Mouse (Mus musculus) G1E-ER4 (cell line): Measurements from ENCODE around the gene Nos1ap. TPM values are rescaled to one million over a fixed set of nuclear protein-coding genes. Genes with fewer than 3 reads are reported as not detected.

Experiments
- GATA1 ChIP-seq: IDR thresholded peaks from one replicate; pipeline ENCODE4 v1.8.0; 2012; ENCODE audit warnings: low read length, inconsistent platforms
- polyA plus RNA-seq: library from polyadenylated mRNA; stranded (reverse); fragments of >175 nt; gene quantifications from 2 replicates; pipeline ENCODE4 v1.2.3, GENCODE M21; 2012

The Nos1ap gene
- polyA plus RNA-seq, 1 experiment: 3.6 TPM

DNA sequence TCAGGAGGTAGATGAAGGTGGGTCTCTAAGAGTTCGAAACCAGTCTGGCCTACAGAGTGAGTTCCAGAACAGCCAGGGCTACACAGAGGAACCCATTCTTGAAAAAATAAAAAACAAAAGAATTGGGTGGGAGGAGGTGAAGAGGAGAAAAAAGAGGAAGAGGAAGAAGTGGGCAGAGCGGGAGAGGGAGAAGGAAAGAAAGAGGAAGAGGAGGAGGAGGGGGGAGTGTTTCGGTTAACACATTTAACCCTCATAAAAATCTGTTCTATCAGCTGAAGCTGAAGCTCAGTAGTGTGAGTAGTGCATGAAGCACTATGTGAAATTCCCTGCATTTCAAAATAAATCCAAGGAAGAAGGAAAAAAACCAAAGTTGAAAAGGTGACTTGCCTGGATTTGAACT lies 24.7 kb downstream of the Nos1ap start:
- no peak for TF ChIP-seq GATA1

GRCm38 (mm10) chr1:170562431-170562830 lies 27.2 kb downstream of the Nos1ap start:
- TF ChIP-seq GATA1: no peak

DNA sequence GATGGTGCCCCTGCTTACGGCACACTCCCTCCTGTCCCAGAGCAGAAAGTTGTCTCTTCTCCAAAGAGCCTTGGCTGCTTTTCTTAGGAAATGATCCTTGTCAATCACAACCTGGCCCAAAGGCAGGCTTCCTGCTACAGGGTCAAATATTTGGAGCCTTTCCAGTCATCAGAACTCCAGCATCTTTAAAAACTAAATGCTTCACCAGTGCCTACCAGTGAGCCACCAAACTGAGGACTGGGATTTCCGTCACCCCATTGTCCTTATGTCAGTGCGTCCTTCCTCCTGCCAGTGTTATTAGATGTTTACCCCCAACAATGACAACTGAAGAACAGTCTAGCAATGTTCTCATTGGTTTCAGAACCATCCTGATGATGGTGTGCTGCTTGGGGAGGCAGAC lies 28.9 kb downstream of the Nos1ap start:
- no peak for TF ChIP-seq GATA1

DNA sequence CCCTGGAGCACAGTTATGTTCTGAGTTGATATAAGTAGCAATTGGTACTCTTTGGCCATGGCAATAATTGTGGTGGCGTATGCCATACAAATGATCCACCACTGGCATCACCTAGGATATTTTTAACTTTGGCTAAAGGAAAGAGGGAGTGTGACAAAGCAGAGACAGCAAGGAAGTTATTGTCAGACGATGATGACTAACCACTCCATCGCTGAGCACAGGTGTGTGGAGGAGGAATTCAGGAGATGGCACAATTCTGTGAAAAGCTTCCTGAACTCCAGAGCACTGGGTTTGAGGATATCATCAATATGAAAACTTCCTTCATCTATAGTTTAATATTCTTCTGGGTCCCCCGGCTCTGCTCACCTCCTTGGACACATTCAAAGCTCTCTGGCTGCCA lies 31.7 kb downstream of the Nos1ap start:
- no peak for TF ChIP-seq GATA1

- TF ChIP-seq GATA1: no peak
Measured at GRCm38 (mm10) chr1:170556696-170557095, 33.0 kb downstream of the Nos1ap start.

DNA sequence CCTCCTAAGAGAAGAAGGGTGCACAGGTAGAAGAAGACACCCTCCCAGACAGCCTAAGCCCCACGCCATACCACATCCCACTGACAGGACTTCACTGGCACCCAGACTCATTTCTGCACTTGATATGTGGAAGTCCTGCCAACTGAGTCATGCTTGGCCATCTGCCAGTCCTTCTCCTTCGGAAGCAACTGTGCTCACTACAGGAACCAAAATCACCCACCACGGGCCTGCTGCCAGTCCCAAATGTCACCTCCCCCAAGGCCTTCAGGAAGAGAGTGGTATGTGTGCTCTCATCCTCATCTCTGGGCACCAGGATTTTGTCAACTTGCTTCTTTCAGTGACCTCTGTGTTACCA lies 34.7 kb downstream of the Nos1ap start:
- TF ChIP-seq GATA1: no peak

DNA sequence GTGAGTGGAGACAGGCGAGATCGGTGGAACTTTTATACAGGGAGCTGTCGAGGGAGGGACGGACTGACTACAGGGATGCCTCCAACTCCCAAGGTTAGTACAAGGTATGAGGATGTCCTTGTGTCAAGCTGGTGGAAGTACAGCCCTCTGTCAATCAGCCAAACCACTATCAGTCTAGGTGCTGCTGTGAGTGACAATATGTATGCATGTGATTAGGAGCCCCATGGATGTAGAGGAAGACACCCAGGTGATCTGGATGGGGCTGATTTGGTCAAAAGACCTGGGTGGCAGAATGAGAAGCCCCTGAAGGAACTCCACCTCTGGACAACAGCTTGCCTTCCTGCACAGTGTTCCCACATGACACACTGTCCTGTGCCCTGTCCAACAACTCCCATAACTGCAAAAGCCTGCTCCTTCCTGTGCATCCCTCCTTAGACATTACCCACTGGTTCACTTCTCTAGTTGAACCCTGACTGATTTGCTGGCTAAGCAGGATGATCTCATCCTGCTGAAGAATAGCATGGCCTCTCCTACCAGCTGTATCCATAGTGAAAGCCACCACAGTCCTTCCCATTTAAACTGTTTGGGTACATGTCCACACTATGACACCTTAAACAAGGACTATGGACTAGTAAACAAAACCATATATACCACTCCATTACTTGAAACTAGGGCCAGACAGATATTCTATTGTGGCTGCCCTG lies 35.3 kb downstream of the Nos1ap start:
- TF ChIP-seq GATA1: no peak

GRCm38 (mm10) chr1:170550649-170551440 lies 38.8 kb downstream of the Nos1ap start:
- TF ChIP-seq GATA1: no peak

- TF ChIP-seq GATA1: no peak
Measured at GRCm38 (mm10) chr1:170549059-170549458, 40.6 kb downstream of the Nos1ap start.

DNA sequence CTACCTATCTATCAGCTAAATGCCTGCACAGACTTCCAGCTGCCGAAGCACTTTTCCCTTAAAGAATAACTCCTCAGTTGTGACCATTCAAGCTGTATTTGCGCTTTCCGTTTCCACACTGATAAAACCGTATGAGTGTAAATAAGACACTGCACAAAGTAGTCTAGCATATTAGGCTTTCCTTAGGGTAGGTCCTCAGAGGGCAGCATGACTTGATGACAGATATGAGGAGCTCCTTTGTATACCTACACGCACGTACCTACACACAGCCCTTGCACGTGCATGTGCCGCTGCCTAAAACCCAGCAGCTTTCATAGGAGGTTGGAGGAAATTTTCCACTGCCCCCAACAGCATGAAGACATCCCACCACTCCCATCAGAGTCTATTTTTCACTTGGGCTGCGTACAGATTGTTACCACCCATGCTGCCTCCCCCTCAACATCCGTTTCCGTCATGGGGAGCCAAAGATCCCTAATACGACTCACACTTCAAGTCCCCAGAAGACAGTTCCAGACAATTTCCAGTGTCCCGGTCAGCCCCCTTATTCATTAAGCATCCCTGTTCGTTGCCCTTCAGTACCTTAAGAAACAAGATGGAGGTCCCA lies 41.4 kb downstream of the Nos1ap start:
- TF ChIP-seq GATA1: no peak

DNA sequence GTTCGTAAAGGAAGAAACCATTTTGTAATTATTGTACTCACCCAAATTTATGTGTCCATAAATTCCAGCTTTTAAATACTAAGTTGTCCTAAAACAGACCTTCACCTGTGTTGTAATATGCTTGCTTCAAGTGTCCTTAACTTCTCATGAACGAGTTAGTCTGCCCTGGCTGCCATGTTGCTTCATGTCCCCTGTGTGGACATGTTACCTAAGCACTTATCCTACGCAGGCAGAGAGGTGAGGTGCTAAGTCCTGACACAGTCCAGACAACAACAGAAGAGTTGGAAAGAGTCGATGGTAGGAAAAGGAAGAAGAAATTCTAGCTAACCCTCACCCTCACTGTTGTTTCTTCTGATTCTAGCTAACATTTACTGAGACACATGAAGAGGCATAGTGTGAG lies 43.4 kb downstream of the Nos1ap start:
- TF ChIP-seq GATA1: no peak

- no peak for TF ChIP-seq GATA1
Measured at GRCm38 (mm10) chr1:170545286-170545685, 44.4 kb downstream of the Nos1ap start.

DNA sequence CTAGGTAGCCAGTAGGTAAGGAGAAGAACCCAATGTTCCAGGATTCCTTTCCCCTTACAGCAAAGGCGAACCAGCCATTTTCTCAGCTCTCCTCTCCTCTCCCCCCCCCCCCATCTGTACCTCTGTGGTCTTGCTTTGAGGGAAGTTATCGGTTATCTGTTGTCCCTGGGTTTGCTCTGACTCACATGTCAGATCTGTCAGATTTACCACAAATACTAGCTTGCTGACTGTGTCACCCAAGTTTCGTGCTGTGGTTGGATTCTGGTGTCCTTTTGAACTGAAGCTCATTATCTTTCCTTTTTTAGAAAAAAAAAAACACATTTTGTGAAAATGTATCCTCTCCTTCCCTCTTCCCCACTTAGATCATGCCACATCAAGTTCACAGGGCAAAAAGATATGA lies 50.2 kb downstream of the Nos1ap start:
- no peak for TF ChIP-seq GATA1

GRCm38 (mm10) chr1:170538481-170539061 lies 51.1 kb downstream of the Nos1ap start:
- TF ChIP-seq GATA1: no peak

- TF ChIP-seq GATA1: no peak
Measured at GRCm38 (mm10) chr1:170536344-170536743, 53.3 kb downstream of the Nos1ap start.

DNA sequence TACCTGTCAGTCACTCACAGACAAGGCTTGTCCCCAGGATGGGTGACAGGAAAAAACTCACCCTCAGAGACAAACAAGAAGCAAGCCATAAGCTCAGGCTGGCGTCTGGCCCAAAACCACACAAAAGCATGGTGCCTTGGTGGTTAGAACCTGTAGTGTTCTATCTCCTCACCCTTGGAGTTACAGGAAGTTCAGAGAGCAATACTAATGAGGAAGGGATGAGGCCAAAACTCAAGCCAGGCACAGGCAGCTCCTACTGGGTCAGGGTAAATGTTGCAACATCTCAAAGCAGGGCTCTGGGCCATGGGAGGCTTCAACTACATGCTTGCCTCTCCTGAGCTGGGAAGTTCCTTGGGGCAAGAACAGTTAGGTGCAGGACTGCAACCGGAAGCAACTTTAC lies 54.4 kb downstream of the Nos1ap start:
- TF ChIP-seq GATA1: no peak
